Mouse (Mus musculus) liver, embryonic 13.5 days (tissue): ENCODE measurements around the gene Klc1. TPM values are rescaled to one million over a fixed set of nuclear protein-coding genes. Genes with fewer than 3 reads are reported as not detected.

Experiments
- ATAC-seq: fragments of 200-750 bp; cut with Nextera tagmentation; 2 replicates; pipeline ENCODE4 v1.8.0; 2017; ENCODE audit warnings: low read depth, mild to moderate bottlenecking, moderate number of reproducible peaks, moderate library complexity
- DNase-seq: peaks from one replicate; pipeline ENCODE4 v3.0.0; 2022
- H3K27ac ChIP-seq: fragments of 300-500 bp; sonication (generic); 2 replicates; pipeline ENCODE4 v1.5.1; 2015; ENCODE audit warnings: moderate library complexity, mild to moderate bottlenecking, inconsistent platforms
- H3K27me3 ChIP-seq: fragments of 300-500 bp; sonication (generic); 2 replicates; pipeline ENCODE4 v1.6.1; 2015; ENCODE audit warnings: mild to moderate bottlenecking, inconsistent platforms
- H3K36me3 ChIP-seq: fragments of 300-500 bp; sonication (generic); 2 replicates; pipeline ENCODE4 v1.6.1; 2015; ENCODE audit warnings: mild to moderate bottlenecking, inconsistent platforms
- H3K4me1 ChIP-seq: fragments of 300-500 bp; sonication (generic); replicated peaks from 2 replicates; pipeline ENCODE4 v1.6.1; 2015; ENCODE audit warnings: inconsistent platforms
- H3K4me2 ChIP-seq: fragments of 300-500 bp; sonication (generic); 2 replicates; pipeline ENCODE4 v1.6.1; 2015; ENCODE audit warnings: inconsistent platforms, mild to moderate bottlenecking, moderate library complexity
- H3K4me3 ChIP-seq: fragments of 300-500 bp; sonication (generic); replicated peaks from 2 replicates; pipeline ENCODE4 v1.5.1; 2015; ENCODE audit warnings: mild to moderate bottlenecking, inconsistent platforms
- H3K9ac ChIP-seq: fragments of 300-500 bp; sonication (generic); 2 replicates; pipeline ENCODE4 v1.6.1; 2015; ENCODE audit warnings: mild to moderate bottlenecking, inconsistent platforms
- H3K9me3 ChIP-seq: fragments of 300-500 bp; sonication (generic); replicated peaks from 2 replicates; pipeline ENCODE4 v1.6.1; 2016; ENCODE audit warnings: inconsistent platforms
- WGBS: fragments of 180-500 bp; shearing (Covaris S2); methylation state at CpG from one replicate; pipeline ENCODE4 v1.1.7; 2015; ENCODE audit not compliant: insufficient replicate concordance; 5-methylcytosine and 5-hydroxymethylcytosine counted together
- polyA plus RNA-seq: library from polyadenylated mRNA; unstranded; fragments of >200 nt; fragmentation: Nextera tagmentation; extraction: Ambion mirVana; gene quantifications from 2 replicates; pipeline ENCODE4 v1.2.1, GENCODE M21; 2015

Klc1 gene
- polyA plus RNA-seq, 1 experiment from 2014 or later = 22.5 TPM

- ATAC-seq (peak; percentile 35; the same call in 1 of the 2 replicates), DNase-seq (peak; percentile 40)
- peak overlapping the region; percentile 18; the same call in 1 of the 2 replicates for H3K27ac ChIP-seq
- H3K27me3 ChIP-seq = no peaks in the 10 kb centered on the region
- H3K9me3 ChIP-seq = no peaks in the 10 kb centered on the region
- H3K4me3 ChIP-seq = no peak overlapping the region
- H3K9ac ChIP-seq = no peak overlapping the region
- 40% methylated on average over 10 of the region's 10 CpGs for WGBS
- H3K36me3 ChIP-seq = peaks cover 96% of the 10 kb centered on the region
- H3K4me2 ChIP-seq = no peak overlapping the region
- peaks cover 49% of the 10 kb centered on the region for H3K4me1 ChIP-seq
Measured at GRCm38 (mm10) chr12:111830375-111830774, 71.7 kb downstream of the Klc1 start.

- ATAC-seq = peak; percentile 33
- H3K4me1 ChIP-seq = peaks cover 49% of the 10 kb centered on the region
- H3K36me3 ChIP-seq = peaks cover 94% of the 10 kb centered on the region
Measured at GRCm38 (mm10) chr12:111832643-111833042, 74.0 kb downstream of the Klc1 start.

GRCm38 (mm10) chr12:111833457-111833856, 74.8 kb downstream of the Klc1 start:
- Histone ChIP-seq H3K4me1 (peaks cover 49% of the 10 kb centered on the region), H3K36me3 (peaks cover 91% of the 10 kb centered on the region), H3K27me3 (no peaks in the 10 kb centered on the region), H3K9ac (peak overlapping the region; percentile 58), H3K27ac (peak overlapping the region; percentile 89), H3K9me3 (no peaks in the 10 kb centered on the region), H3K4me2 (peak overlapping the region; percentile 52), H3K4me3 (peak overlapping the region; percentile 24)
- DNase-seq = peak; percentile 65
- 36% methylated on average over 10 of the region's 10 CpGs for WGBS
- peak; percentile 95 for ATAC-seq

More at GRCm38 (mm10) chr12:111832643-111833042, 74.0 kb downstream of the Klc1 start:
- H3K4me3 ChIP-seq = no peak overlapping the region
- H3K9ac ChIP-seq = peak overlapping the region; percentile 58
- H3K4me2 ChIP-seq = peak overlapping the region; percentile 52; the same call in 1 of the 2 replicates
- no peak for DNase-seq
- 56% methylated on average over 5 of the region's 5 CpGs for WGBS
- H3K27ac ChIP-seq = peak overlapping the region; percentile 89
- H3K9me3 ChIP-seq = no peaks in the 10 kb centered on the region
- no peaks in the 10 kb centered on the region for H3K27me3 ChIP-seq

GRCm38 (mm10) chr12:111842565-111843433, 84.2 kb downstream of the Klc1 start:
- H3K27ac ChIP-seq = no peak overlapping the region; the same call in none of the 2 replicates

GRCm38 (mm10) chr12:111843470-111843869, 84.8 kb downstream of the Klc1 start:
- H3K27ac ChIP-seq = no peak overlapping the region; the same call in 1 of the 2 replicates
- no peak for ATAC-seq
- H3K27me3 ChIP-seq = no peaks in the 10 kb centered on the region
- no peak overlapping the region for H3K4me2 ChIP-seq
- peaks cover 17% of the 10 kb centered on the region for H3K36me3 ChIP-seq
- peaks cover 15% of the 10 kb centered on the region for H3K4me1 ChIP-seq
- 16% methylated on average over 2 of the region's 2 CpGs for WGBS
- no peak overlapping the region for H3K4me3 ChIP-seq
- no peak for DNase-seq
- no peaks in the 10 kb centered on the region for H3K9me3 ChIP-seq
- H3K9ac ChIP-seq = no peak overlapping the region

More at GRCm38 (mm10) chr12:111842565-111843433, 84.2 kb downstream of the Klc1 start:
- DNase-seq (no peak), ATAC-seq (peak; percentile 33; the same call in 1 of the 2 replicates)
- H3K36me3 ChIP-seq = peaks cover 21% of the 10 kb centered on the region
- H3K27me3 ChIP-seq = no peaks in the 10 kb centered on the region
- 71% methylated on average over 15 of the region's 15 CpGs for WGBS
- H3K9ac ChIP-seq = no peak overlapping the region
- no peak overlapping the region for H3K4me2 ChIP-seq
- H3K4me3 ChIP-seq = no peak overlapping the region
- peaks cover 13% of the 10 kb centered on the region for H3K4me1 ChIP-seq
- H3K9me3 ChIP-seq = no peaks in the 10 kb centered on the region

- DNase-seq (no peak), ATAC-seq (no peak)
- peaks cover 12% of the 10 kb centered on the region; the same call in 1 of the 2 replicates for H3K36me3 ChIP-seq
- no peak overlapping the region for H3K4me2 ChIP-seq
- no peak overlapping the region for H3K4me3 ChIP-seq
- H3K9me3 ChIP-seq = no peaks in the 10 kb centered on the region
- no peaks in the 10 kb centered on the region for H3K27me3 ChIP-seq
- WGBS = 81% methylated on average over 4 of the region's 4 CpGs
- H3K27ac ChIP-seq = no peak overlapping the region
- peaks cover 16% of the 10 kb centered on the region for H3K4me1 ChIP-seq
- H3K9ac ChIP-seq = no peak overlapping the region
Measured at GRCm38 (mm10) chr12:111845953-111846352, 87.3 kb downstream of the Klc1 start.

DNA sequence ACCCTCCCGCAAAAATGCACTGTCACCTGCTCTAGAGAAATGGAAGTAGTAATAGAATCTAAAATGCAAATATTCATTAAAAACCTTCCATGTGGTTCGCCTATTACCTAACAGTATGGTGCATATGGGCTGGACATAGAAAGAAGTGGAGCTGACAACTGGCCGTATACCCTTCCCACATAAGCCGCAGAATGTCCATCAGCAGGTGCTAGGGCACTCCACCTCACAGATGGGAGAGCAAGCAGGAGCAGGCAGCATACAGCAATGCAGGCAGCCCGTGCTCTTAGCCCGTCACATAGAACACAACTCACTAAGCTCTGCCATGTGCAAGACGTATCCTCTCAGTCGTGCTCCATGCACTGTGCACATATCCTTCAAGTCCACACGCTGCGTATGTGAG, 88.2 kb downstream of the Klc1 start:
- Histone ChIP-seq H3K9me3 (no peaks in the 10 kb centered on the region), H3K4me1 (peaks cover 16% of the 10 kb centered on the region), H3K27ac (no peak overlapping the region), H3K4me2 (no peak overlapping the region), H3K36me3 (peaks cover 9% of the 10 kb centered on the region; the same call in 1 of the 2 replicates), H3K4me3 (no peak overlapping the region), H3K27me3 (no peaks in the 10 kb centered on the region), H3K9ac (no peak overlapping the region)
- ATAC-seq = 0 out of 2 replicates have a peak, but pooled peaks have one; percentile 27
- WGBS = 83% methylated on average over 10 of the region's 10 CpGs
- no peak for DNase-seq

DNA sequence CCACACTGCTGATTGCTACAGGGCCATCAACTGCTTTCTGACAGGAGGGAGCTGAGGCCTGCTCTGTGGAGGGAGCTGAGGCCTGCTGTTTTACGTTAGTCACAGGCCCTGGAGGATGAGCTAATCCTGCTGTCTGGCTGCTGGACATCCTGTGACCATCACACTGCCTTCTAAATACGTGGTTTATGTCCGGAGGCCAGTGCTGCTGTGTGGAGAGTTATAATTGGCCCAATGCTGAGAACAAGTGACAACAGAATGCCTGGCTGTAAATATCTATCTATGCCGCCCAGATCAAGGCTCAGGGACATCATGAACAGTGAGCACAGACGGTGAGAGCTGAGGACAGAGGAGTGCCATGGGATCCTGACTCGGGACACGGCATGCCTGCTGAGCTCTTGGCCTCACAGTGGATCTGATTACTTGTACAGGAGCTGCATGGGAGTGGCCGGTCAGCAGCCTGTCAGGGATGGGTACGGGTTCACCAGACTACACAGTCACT, 89.7 kb downstream of the Klc1 start:
- 80% methylated on average over 9 of the region's 9 CpGs for whole genome bisulfite sequencing
- Histone ChIP-seq H3K27ac (no peak overlapping the region), H3K9me3 (no peaks in the 10 kb centered on the region), H3K4me3 (no peak overlapping the region), H3K9ac (no peak overlapping the region), H3K27me3 (no peaks in the 10 kb centered on the region), H3K4me1 (peaks cover 9% of the 10 kb centered on the region), H3K36me3 (peaks cover 4% of the 10 kb centered on the region; the same call in 1 of the 2 replicates), H3K4me2 (no peak overlapping the region)
- 0 out of 2 replicates have a peak, but pooled peaks have one; percentile 47 for ATAC-seq
- no peak for DNase-seq

GRCm38 (mm10) chr12:111851235-111851634, 92.6 kb downstream of the Klc1 start:
- peaks cover 7% of the 10 kb centered on the region; the same call in 1 of the 2 replicates for H3K36me3 ChIP-seq
- H3K27me3 ChIP-seq = no peaks in the 10 kb centered on the region
- H3K4me2 ChIP-seq = no peak overlapping the region
- ATAC-seq (no peak), DNase-seq (no peak)
- H3K4me3 ChIP-seq = no peak overlapping the region
- no peak overlapping the region for H3K27ac ChIP-seq
- H3K9me3 ChIP-seq = no peaks in the 10 kb centered on the region
- 61% methylated on average over 2 of the region's 2 CpGs for WGBS
- H3K4me1 ChIP-seq = peaks cover 3% of the 10 kb centered on the region; the same call in 1 of the 2 replicates
- H3K9ac ChIP-seq = no peak overlapping the region

GRCm38 (mm10) chr12:111851745-111852144, 93.1 kb downstream of the Klc1 start:
- Histone ChIP-seq H3K4me3 (no peak overlapping the region), H3K9ac (no peak overlapping the region), H3K4me1 (peaks cover 3% of the 10 kb centered on the region; the same call in 1 of the 2 replicates), H3K4me2 (no peak overlapping the region), H3K36me3 (peaks cover 7% of the 10 kb centered on the region; the same call in 1 of the 2 replicates), H3K27ac (no peak overlapping the region), H3K27me3 (no peaks in the 10 kb centered on the region), H3K9me3 (no peaks in the 10 kb centered on the region)
- 72% methylated on average over 5 of the region's 5 CpGs for WGBS
- ATAC-seq (no peak), DNase-seq (no peak)

DNA sequence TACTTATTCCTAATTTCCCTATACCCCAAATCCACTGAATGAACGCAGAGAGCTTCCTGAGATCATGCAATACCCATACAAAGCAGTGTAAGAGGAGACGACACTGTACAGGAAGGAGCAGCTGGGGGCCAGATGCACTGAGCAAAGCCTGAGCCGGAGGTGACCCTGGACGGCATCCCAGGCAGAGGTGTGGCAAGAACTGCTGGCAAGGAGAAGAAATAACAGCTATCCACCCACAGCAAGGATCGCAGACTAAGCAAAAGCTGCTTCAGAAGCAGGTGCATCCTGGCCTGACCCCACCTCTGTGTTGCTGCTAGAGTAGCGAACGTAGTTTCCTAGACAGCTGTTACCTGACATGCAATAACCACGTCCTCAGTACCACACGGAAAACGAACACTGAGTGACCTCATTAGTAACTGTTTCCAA, 94.4 kb downstream of the Klc1 start:
- no peak for DNase-seq
- Histone ChIP-seq H3K9ac (no peak overlapping the region), H3K36me3 (peaks cover 12% of the 10 kb centered on the region), H3K4me3 (no peak overlapping the region), H3K27me3 (no peaks in the 10 kb centered on the region), H3K4me2 (no peak overlapping the region), H3K4me1 (peaks cover 3% of the 10 kb centered on the region; the same call in 1 of the 2 replicates), H3K27ac (no peak overlapping the region), H3K9me3 (no peaks in the 10 kb centered on the region)
- no peak for ATAC-seq
- WGBS = 72% methylated on average over 10 of the region's 10 CpGs
